Mouse (Mus musculus): ENCODE data around the gene Cyb561d1.
A peak's percentile ranks its signal among the peaks of the same experiment; 100 is the strongest.

Cyb561d1 gene

DNA sequence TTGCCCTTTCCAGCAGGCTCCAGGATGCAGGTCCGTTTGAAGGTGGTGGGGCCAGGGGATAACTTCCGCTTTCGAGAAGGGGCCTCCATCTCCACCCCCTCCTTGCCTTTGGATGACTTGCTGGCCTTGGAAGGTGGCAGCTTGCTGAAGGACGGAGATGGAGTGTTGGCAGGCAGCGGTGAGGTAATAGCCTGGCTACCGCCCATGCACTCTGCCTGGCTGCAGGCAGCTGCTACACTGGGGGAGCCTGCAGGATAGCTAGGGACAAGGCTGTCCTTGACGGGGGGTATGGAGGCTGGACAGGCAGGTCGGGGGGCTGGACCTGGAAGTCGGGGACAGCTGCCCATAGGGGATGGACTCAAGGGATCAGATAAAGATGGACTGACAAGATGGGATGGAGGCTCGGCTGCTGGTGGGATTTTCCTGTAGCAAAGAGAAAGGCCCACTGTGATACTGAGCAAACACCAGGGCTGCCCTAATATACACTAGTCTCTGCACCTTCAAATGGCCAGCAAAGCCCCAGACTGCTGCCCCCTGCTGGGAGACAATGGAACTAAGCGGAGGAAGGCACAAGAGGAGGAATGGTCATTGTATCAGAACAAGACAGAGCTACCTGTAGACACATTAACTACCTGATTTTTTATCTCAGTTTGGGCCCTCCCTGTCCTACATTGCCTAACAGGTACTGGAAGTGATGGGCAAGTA is 2.8 kb upstream of the Cyb561d1 start:
- DNase-seq (ENCODE audit: low spot score) = peak; percentile 71

- DNase-seq (ENCODE audit: low spot score) = no peak
Measured at GRCm38 (mm10) chr3:108203212-108203611, 2.2 kb upstream of the Cyb561d1 start.

- DNase-seq (ENCODE audit: low spot score) = no peak
Measured at GRCm38 (mm10) chr3:108202506-108202905, 1.5 kb upstream of the Cyb561d1 start.

DNA sequence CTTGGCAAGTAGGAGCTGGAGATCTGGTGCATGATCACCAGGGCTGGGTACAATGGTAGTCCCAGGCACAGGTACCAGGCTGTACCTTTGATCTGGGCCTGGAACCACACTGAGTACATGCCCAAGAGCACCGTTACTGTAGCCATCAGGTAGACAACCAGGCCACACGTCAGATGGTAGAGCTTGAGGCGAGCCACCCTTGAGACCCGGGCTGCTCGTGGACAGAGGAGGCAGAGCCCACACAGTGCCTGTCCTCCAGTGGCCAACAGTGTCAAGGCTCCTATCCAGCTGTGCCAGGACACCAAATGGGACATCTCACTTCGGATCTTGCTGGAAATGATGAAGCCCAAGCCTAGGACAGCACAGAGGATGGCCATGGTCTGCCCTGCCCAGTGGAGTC is 1.8 kb downstream of the Cyb561d1 start:
- DNase-seq (ENCODE audit: low spot score) = no peak

GRCm38 (mm10) chr3:108197066-108197497 is 3.9 kb downstream of the Cyb561d1 start:
- DNase-seq (ENCODE audit: low spot score) = peak; percentile 79

GRCm38 (mm10) chr3:108195941-108196590 is 4.9 kb downstream of the Cyb561d1 start:
- no peak for DNase-seq (ENCODE audit: low spot score)

DNA sequence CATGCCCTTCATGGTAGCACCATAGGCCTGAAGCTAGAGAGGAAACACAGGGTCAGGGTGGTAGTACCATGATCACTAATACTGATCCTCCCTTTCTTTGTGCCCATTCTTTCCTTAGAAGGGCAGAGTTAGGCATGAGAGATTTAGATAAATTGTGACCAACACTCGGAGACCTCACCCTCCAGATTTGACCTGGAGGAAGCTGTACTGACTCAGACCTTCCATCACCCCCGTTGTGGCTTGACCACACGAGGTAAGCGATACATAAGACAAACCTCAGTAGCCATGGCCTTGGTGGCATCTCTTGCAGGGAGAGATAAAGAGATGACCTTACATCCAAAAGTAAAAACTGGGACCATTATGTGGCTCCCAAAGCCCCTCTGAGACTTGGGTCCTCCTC is 5.7 kb downstream of the Cyb561d1 start:
- DNase-seq (ENCODE audit: low spot score) = no peak

DNA sequence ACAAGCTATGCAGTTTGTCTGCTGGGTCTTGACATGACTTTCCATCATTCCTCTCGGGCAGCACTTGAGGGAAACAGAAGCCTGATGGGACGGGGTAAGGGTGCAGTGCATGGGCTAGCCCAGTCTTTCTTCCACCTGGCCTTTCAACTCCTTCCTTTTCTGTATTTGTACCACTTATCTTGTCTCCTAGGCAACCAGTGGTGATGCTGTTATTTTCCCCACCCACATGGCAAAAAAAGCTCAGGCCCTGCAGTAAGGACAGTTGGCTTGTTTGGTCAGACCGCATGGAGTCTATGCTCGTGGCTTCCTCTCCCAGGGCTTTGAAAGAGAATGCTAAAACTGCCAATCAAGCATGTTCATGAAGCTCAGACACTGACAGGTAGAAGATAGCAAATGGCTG is 7.3 kb downstream of the Cyb561d1 start:
- no peak for DNase-seq (ENCODE audit: low spot score)

DNA sequence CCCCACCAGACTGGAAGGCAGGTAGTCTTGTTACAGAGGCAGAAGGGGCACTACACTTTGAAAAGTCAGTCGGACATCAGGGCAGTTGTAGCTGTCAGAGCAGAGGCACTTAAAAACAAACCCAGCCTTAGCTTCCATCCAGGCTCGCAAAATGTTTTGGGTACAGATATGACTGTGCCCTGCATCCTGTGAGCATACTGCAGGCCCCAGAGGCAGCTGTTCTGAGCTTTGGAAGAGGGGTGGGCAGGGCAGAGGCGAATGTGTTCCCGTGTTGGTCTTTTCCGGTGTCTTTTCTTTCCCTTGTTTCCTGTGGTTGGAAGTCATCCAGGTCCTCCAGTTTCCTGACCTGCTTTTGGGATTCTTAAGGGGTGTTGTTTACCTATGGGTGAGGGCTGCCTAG is 11.1 kb downstream of the Cyb561d1 start:
- no peak for DNase-seq (ENCODE audit: low spot score)

GRCm38 (mm10) chr3:108188716-108189490 is 12.1 kb downstream of the Cyb561d1 start:
- DNase-seq (ENCODE audit: low spot score) = no peak

DNA sequence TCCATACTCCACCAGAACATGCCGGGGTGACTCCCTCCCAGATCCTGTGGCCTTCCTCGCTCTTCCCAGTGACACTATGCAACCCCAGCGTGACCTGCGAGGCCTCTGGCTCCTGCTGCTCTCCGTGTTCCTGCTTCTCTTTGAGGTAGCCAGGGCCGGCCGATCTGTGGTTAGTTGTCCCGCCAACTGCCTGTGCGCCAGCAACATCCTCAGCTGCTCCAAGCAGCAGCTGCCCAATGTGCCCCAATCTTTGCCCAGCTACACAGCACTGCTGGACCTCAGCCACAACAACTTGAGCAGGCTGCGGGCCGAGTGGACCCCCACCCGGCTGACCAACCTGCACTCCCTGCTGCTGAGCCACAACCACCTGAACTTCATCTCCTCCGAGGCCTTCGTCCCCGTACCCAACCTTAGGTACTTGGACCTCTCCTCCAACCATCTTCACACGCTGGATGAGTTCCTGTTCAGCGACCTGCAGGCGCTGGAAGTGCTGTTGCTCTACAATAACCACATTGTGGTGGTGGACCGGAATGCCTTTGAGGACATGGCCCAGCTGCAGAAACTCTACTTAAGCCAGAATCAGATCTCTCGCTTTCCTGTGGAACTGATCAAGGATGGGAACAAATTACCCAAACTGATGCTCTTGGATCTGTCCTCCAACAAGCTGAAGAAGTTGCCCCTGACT is 13.8 kb downstream of the Cyb561d1 start:
- no peak for DNase-seq (ENCODE audit: low spot score)

DNA sequence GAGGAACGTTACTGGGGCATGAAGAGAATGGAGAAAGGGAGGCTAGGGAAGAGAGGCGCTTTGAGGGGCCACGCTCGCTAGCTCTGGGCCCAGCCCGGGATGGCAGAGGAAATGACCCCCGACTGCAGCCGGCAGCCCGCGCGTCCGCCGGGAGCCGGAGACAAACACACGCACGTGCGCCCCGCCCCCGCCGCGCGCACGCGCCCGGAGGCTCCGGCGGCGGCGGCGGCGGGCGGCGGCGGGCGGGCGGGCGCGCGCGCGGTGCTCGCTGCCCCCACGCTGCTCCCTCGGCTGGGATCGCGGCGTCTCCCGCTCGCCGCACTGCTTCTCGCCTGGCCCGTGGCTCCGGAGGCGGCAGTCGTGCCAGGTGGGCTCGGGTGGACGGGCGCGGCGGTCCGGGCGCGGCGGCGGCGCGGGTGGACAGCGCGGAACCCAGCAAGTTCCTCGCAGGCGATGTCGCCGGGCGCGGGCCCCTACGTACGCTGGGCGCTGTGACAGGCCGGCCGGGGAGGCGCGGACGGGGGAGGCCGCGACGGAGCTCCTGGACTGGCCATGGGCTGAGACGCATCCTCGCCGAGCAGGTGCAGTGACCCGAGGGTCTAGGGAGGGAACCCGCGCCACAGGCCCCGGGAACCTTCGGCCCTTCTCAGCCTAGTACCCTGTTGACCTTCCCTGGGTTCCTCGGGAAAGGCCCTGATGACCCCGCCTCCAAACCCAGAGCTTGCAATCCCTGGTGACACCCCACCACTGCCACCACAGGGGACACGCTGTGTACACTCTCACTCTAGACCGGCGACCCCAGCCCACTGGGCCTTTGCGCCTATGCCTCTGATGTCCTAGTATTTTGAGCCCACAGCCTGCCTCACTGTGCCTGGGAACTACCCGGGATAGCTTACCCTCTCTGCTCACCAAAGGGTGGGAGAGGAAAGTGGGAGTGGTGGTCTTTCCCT is 14.6 kb downstream of the Cyb561d1 start, which contains the start of gene Amigo1:
Gene Amigo1, plus strand, starts transcription at position 238 of the 950 bp plus-strand sequence.
- peak; percentile 67 for DNase-seq (ENCODE audit: low spot score)

- DNase-seq (ENCODE audit: low spot score) = peak; percentile 33
Measured at GRCm38 (mm10) chr3:108185460-108186097, 15.4 kb downstream of the Cyb561d1 start.

DNA sequence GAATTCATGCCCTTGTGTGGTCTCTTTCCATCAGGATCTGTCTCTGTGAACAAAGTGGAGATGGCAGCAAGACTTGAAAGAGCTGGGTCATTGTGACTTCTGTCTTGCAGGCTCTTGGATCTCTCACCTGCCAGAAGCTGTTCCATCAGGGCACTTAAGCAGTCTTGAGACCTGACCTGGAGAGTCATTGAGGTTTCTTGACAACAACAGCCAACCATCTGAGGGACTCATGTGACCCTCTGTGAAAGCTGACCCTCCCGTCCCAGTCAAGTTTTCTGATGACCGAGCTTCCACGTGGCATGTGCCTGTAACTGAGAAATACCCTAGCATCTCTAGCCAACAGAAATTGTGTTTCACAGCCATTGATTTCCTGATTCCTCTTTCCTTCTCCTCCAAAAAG is 16.3 kb downstream of the Cyb561d1 start:
- DNase-seq (ENCODE audit: low spot score) = no peak

GRCm38 (mm10) chr3:108180514-108180913 is 20.5 kb downstream of the Cyb561d1 start:
- no peak for DNase-seq (ENCODE audit: low spot score)

DNA sequence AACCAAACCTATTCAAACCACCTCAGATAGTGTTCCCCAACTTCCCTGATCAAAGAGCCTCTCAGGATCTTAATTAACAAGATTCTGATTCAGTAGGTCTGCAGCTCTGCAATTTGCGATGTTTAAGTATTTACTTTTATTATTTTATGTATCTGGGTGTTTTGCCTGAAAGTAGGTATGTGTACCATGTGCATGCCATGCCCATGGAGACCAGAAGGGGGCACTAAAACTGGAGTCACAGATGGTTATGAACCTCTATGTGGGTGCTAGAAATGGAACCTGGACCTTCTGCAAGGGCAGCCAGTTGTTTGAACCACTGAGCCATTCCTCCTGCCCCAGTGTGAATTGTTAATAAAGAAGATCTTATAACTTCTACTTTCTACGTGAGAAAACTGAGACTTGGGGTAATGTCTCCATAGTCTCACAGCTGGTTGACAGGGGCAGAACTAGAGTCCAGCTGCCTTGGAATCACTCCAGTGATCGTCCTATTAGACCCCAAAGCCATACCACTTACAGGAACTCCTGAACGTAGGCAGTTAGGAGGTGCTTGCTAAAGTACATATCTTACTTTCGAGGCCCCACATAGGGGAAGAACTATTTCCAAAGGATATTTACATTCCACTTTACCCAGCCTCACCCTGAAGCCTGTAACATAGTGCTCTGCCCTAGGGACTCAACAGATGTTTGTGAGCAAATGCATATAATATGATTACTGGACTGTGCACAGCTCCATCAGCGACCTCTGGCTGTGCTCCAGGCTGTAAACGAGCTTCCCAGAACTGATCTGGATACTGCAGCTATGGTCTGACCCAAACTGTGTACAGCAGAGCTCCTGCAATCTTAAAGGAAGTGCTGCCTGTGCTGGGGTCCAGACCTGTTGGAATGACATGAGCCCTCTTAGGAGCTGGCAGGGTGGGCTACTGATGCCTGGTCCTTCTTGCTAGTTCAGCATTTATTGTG is 22.0 kb downstream of the Cyb561d1 start:
- DNase-seq (ENCODE audit: low spot score) = no peak

DNA sequence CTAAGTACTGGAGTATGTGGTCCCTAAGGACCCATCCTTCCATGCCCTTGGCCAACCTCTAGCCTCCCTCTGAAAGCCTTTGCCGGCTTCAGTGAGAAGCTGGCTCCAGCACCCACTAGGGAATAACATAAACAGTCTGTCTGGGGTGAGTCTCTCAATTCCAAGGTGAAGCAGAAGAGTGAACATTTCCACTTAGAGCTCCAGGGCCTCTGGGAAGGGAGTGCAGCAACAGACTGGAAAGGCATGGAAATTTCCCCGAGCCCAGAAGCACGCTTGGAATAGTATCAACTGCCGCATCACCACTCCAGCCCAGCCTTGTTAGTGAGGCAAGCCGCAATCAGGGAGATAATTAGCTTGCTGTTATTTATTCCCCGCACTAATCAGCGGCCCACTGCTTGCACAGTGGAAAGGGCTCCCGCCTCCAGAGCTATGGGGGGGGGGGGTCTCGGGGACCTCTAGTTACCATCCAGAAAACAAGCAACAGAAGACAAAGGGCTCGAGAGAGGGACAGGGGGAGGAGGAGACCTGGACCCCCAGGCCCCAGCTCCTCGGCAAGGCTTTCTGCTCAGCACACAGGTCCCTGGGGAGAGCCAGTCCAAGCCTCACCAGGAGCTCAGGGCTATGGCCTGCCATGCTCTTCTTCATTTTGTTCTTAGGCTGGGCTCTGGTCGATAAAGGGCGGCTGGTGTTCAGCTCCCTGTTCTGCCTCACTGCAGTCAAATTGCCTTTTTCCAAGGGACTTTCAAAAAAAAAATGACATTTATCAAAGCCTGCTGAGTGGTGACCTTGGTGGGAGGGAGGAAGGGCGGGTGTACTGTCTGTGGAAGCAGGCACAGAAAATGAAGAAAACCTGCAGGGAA is 26.1 kb downstream of the Cyb561d1 start:
- no peak for DNase-seq (ENCODE audit: low spot score)

GRCm38 (mm10) chr3:108169199-108169598 is 31.8 kb downstream of the Cyb561d1 start:
- DNase-seq (ENCODE audit: low spot score) = no peak
